Mouse (Mus musculus): ENCODE results near the gene Akap9.
A peak's percentile ranks its signal among the peaks of the same experiment; 100 is the strongest.
"Not testable (repeated sequence)": the region's sequence is repeated elsewhere in the genome, so short reads cannot be mapped to it uniquely, and the experiment has no call there.

The Akap9 gene

DNA sequence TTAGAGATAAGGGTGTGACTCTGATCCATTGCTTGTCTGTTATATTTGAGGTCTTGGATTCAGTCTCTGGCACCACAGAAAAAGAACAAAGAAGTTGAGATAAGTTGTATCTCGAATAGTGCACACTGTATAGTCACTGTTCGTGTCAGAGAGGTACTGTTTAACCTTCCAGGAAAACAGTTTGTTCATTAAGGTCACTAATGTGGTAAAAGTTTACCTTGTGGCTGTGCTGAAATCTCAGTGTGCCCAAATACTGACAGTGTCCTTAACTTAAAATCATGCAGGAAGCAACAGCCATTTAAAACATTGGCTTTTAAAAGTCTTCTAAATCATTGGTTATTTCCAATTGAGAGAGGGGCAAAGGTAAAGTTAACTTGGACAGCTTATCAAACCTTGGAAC, 43.1 kb downstream of the Akap9 start:
- DNase-seq, result no peak

DNA sequence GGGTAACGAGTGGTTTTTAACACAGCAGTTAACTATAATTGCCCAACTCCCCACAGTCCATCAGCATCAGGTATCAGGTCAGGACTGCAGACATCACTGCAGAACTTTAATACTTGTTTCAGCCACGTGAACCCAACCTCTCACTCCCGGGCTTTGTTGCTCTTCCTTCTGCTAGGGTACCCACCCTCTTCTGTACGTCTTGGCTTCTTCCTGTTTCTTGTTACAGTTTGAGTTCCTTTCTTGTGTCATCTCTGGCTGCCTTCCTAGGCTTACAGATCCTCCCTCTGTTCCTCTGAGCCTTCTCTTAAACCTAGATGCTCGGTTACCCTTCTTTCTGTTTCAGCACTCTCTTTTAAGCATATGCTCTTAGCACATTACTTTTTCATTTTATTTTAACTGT, 45.9 kb downstream of the Akap9 start:
- no peak for DNase-seq

DNA sequence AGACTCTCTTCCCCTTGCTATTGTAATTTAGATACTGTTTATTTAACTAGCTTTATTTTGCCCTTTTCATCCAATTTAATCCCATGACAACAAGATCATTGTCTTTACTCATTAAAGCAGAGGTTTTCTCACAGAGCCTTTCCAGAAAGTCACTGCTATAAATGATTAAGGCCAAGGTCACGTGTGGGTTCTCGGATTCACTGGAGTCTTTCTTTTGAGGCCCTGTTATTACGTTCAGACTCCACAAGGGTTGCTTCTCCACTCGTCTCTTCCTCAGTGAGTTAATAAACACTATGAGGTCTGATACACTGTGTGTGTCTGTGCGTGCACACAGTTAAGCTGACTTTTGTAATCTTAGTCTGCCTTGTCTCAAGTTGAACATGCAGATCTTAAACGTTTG, 47.0 kb downstream of the Akap9 start:
- DNase-seq, result no peak

- no peak for DNase-seq
Observed at GRCm38 (mm10) chr5:3976111-3976510, 48.3 kb downstream of the Akap9 start.

DNA sequence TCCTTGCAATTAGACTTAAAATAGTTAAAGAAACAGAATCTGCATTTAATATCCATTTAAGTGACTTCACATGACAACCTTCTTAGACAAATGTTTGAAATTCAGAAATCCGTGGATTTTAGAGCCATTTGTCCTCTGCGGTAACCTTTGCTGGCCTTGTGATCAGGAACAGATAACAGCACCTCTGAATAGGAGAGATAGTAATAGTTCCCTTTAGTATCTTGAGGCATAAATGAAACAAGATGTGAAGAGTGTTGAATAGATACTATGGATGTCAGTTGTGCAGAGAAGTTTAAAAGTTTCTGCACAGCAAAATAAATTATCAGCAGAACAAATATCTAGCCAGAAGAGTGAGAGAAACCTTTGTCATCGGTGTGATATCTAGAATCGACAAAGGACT, 50.0 kb downstream of the Akap9 start:
- no peak for DNase-seq

- DNase-seq, result no peak
Observed at GRCm38 (mm10) chr5:3989608-3990007, 61.8 kb downstream of the Akap9 start.

DNA sequence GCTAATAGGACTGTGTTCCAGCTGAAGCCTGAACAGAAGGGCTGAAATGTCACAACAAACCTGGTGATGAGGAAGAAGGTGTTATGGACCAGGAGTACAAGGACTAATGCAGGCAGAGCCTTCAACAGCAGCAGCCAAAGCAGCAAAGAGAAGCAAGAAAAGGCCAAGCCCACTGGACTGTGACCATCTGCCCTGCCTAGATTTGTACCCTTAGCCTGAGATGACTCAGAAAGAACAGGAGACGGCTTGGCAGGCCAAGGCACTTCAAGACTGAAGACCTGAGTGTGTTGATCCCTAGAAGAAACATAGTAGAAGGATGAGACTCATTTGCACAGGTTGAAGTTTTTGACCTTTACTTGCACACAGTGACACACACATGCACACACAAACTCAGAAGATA, 62.6 kb downstream of the Akap9 start:
- DNase-seq, result no peak

DNA sequence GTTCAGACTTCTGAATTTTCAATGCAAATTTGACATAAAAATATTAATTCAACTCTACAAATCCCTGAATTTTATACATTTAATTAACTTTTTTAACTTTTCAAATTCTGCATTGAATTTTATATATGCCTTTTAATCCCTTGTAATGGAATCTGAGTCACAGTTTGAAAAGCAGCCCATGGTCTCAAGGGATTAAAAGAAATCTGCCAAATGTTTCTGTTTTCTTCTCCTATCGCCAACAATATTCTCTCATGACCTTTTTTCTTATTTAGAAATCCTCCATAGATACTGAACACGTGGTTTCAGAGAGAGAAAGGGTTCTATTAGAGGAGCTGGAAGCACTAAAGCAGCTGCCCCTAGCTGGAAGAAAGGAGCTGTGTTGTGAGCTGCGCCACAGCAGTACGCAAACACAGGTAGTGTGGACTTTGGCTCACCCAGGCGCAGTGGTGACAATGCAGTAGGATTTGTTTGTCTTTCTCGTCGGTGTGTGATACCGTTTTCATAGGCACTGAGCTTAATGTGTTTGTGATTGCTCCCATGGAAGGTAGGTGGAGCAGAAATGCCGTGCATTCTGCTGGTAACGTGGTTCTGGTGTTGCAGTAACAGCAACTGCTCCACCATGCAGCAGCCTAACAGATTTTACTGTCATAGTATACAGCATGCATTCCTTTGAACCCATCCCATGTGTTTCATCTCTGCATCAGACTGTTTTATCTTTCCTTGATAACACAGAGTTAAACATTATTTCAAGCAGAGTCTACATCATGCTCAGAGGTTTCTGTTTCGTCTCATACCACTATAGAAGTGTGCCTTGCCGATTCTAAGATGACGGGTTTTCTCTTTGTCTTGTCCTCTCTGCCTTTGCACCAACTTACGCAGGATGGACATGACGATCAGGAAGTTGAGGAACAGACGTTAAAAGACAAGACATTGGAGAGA, 76.9 kb downstream of the Akap9 start:
- DNase-seq, result no peak

DNA sequence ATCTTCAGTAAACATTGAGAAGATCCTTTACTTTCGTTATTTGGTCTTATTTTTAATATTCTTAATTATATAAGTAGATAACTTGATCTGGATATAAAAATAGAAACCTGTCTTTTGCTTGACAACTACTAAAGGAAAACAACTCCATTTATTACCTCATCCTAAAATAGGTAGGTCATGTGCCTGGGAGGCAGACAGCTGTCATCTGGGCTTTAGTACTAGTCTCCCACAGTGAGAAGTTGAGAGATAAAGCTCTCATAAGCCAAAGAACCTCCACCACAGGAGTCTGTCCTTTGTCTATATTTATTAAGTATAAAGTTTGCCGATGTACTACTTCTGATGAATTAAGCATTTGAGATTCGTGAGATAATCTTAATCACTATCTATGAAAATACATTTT, 78.8 kb downstream of the Akap9 start:
- DNase-seq, result no peak

- no peak for DNase-seq
Observed at GRCm38 (mm10) chr5:4008266-4008665, 80.4 kb downstream of the Akap9 start.

GRCm38 (mm10) chr5:4009540-4009939, 81.7 kb downstream of the Akap9 start:
- no peak for DNase-seq

DNA sequence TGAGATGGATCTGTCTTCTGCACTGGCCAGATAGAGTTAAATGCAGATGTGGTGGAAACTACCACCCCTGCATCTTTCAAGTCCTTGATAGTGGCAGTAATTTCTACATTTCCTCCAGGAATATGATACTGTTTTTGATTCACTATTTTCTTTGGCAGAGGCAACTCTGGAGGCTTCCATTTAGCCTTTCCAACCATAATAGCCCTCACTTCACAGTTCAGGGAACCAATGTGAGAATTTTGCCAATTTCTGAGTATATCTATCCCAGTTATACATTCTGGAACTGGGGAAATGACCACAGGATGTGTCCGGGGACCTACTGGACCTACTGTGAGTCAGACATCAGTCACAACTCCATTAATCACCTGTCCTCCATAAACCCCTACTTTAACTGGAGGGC, 89.8 kb downstream of the Akap9 start:
- DNase-seq, result not testable (repeated sequence)

GRCm38 (mm10) chr5:4019377-4019776, 91.5 kb downstream of the Akap9 start:
- DNase-seq, result no peak

GRCm38 (mm10) chr5:4020018-4020417, 92.2 kb downstream of the Akap9 start:
- DNase-seq, result no peak

DNA sequence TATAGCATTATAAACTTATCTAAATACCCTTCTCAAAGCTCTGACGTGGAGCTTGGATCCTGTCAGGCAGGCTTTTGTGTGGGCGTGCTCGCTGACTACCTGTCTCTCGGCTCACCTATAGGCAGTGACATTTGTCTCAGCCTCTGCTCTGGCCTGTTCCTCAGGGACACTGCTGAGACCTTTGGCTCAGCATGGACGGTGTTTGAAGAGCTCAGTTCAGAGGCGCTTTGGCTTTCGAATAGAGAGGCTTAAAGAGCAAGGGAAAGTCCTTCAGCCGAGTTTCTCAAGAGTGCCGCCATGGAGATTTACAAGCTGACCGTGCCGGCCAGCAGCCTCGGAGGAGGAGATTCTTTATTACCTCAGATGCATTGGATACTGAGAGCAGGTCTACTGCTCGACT, 95.3 kb downstream of the Akap9 start:
- no peak for DNase-seq

DNA sequence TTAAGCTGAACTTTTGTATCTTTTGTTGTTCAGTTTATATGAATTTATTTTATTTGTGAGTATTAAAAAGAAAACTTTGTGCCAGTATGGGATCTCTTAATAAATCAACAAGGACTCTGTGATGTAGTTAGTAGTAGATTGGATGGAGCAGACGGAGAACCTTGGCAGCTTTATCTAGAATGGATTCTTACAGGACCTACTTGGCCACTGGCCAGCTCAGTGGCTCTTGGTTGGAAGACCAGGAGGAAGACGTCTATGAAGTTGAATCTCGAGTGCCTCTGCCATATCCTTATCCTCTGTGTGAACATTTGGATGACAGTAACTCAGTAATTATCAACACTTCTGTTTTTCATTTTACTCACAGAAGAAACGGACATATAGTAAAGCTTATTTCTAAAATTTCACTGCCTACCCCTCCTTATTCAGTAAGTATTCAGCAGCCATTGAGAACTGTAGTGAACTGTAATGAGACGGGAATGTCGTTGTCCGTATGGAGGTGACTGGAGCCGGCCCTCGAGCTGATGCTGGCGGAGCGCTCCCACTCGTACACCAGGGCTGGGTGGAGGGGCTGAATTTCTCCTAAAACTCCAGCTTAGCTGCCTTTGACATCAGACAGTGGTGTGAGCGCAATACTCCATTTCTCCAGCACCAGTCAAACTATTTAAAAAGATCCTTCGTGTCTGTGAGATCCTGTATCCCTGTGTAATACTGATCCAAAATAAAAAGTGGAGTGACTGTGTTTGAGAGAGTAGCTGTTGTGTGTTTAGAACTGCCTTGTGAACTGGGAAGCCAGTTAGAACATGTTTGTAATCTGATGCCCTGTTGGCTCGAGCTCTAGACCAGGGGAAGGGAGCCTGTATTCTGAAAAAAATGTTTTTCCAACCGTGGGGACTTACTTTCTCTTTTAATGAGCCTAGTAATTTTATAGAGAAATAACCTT, 96.2 kb downstream of the Akap9 start:
- no peak for DNase-seq

DNA sequence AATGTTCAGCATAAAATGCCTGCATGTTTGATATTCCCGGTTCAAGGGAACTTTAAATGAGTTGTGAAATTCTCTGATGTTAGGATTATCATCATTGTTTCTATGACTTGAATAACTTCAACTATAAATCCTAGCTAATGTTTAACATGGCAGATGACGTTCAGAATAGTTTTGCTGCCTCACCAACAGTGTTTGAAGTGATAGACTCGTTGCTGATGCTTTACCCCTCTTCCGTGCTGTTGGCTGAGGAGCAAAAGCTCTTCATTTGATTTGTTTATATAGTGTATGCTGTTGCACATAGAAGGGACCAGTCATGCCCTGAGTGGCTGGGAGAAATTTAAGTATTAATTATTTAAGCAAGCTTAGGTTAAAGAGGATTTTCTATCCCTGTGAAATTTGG, 96.9 kb downstream of the Akap9 start:
- DNase-seq, result no peak

- DNase-seq, result not testable (repeated sequence)
Observed at GRCm38 (mm10) chr5:4026336-4026735, 98.5 kb downstream of the Akap9 start.

DNA sequence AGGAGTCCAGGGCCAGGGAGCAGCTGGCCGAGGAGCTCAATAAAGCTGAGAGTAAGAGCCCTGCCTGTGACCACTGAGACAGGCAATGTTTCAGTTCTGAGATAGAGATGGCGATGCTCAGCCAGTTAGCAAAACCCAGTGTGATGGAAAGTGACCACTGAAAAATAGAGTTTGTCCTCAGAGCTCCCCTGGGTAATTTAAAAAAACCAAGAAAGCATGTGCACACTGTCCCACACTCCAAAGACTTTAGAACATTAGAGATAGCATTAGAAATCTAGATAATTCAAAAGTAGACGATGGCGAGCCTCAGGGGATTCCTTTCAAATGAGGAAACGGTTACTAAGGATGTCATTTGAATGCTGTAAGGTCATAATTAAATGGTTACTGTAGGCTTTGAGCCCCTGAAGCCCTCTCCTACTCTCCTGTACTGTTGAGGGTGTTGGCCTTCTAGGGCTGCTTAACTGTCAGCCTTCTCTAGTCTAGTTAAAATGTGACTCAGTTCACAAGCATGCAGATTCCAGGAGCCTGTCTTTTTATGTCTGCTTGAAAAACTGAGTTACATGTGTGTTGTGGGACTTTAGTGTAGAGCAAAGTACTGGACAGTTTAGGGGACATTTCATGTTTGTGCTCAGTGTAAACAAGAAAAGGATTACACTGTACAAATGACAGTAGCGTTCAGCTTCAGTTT, 100.8 kb downstream of the Akap9 start:
- no peak for DNase-seq

DNA sequence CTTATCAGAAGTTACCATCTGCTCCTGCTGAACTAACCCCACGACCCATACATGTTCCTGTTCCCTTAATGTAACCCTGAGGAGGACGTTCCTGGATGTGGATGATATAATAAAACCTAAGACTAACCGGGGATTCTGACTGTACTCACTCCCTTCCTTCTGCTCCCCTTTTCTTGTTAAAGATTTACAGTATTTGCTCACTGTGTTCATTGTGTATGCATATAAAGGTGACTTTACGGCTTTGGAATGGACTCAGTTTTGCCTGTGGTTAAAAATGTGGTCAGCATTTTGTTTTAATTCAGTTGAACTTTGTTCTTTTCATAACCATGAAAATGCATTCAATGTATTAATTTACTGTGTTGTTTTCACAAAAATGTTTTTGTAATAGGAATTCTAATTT, 104.0 kb downstream of the Akap9 start:
- DNase-seq, result no peak

DNA sequence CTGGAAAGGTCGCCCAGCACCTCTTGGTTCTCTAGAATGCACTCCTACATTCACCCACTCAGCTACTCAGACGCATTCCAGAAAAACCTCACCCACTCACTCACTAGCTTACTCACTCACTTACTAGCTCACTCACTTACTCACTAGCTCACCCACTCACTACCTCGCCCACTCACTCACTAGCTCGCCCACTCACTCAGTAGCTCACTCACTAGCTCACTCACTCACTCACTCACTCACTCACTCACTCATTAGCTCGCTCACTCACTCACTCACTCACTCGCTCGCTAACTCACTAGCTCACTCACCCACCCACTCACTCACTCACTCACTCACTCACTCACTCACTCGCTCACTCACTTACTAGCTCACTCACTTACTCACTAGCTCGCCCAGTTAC, 108.8 kb downstream of the Akap9 start:
- DNase-seq, result no peak

DNA sequence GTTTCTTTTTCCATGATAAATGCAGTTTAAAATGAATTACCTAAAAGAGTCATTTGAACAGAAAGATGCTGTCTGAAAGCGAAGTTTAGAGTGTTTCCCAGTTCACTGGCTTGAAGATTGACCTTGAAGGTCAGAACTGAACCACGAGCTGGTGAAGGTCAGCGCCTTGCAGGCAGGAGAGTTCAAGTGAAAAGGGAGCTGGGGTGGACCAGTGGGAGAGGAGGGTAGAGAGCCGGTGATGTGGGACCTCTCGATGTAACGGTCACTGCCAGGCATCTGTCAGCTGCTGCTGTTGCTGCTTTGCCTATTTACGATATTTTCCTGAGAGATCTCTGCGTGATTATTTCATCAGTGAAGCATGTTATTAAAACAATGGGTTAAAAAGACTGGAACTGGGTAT, 111.5 kb downstream of the Akap9 start:
- DNase-seq, result no peak

DNA sequence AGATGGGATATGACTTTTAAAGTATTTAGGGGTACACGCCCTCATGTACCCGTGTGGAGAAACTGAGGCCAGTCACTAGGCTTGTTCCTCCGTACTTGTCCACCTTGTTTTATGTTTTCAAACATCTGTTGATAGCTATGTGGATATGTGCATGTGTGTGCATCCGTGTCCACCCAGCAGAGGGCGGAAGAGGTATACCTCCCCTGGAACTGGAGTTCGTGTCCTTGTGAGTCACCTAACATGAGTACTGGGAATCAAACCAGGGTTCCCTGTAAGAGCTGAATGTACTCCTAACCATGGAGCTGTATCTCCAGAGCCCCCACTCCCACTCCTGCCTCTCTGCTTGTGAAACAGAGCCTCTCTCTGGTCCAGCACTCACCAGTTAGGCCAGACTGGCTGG, 112.5 kb downstream of the Akap9 start:
- DNase-seq, result peak; percentile 23 to 35

Measured in B cell, adult 2 months (primary cell).